13 mouse cellular contexts compared by ENCODE assay signal in the genomic region with DNA sequence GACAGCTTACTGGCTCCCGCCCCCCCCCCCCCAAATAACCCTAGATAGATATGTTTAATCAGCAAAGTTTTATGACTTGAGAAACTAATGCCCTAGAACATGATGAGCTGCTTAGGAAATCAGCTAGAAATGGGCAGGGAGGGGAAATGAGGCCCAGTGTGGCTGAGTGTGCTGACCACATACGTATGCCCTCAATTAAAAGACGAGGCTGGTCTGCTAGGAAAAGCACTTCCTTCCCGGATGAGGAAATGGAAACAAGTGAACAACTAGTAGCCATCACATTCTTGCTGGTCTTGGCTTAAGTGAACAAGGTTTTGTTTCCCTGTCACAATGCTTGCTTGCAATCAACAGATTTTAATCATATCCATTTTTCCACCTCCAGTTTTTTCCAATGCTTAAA.
"Had no signal": no experiment of that assay in that cellular context is flagged by ENCODE, and none has a peak within 500 bp of the region (broad histone marks: within the 10 kb centered on the region; RNA-seq: fewer than 3 reads in every experiment).

No protein-coding gene starts in this region.

- DNase-seq: kidney, adult 9 months; kidney, postnatal 14 days; layer of hippocampus, postnatal 36 days; liver, embryonic 13.5 days; lung, adult 2 months; lung, postnatal 4 days; thymus, adult 18-20 months; thymus, postnatal 36 days had no signal

- H3K4me3 ChIP-seq: left cerebral cortex, adult 2 months; liver, embryonic 13.5 days; midbrain, embryonic 12.5 days; myocyte; neural tube, embryonic 13.5 days had no signal

- H3K27ac ChIP-seq: left cerebral cortex, adult 2 months; liver, embryonic 13.5 days; midbrain, embryonic 12.5 days; neural tube, embryonic 13.5 days had no signal

- H3K9me3 ChIP-seq: liver, embryonic 13.5 days; midbrain, embryonic 12.5 days; neural tube, embryonic 13.5 days had no signal

- H3K27me3 ChIP-seq: liver, embryonic 13.5 days; midbrain, embryonic 12.5 days; neural tube, embryonic 13.5 days had no signal

- H3K36me3 ChIP-seq: liver, embryonic 13.5 days; midbrain, embryonic 12.5 days; neural tube, embryonic 13.5 days had no signal

- ATAC-seq: midbrain, embryonic 16.5 days had no signal

- H3K9ac ChIP-seq: liver, embryonic 13.5 days; midbrain, embryonic 12.5 days; neural tube, embryonic 13.5 days had no signal

- H3K4me1 ChIP-seq: midbrain, embryonic 12.5 days had no signal

- H3K4me2 ChIP-seq: liver, embryonic 13.5 days; midbrain, embryonic 12.5 days; neural tube, embryonic 13.5 days had no signal
